Mouse (Mus musculus): ENCODE measurements around the gene Pdlim1. TPM values are rescaled to one million over a fixed set of nuclear protein-coding genes. Genes with fewer than 3 reads are reported as not detected.

The Pdlim1 gene
- total and polyA plus RNA-seq, 3 experiments = 0.05 TPM; not detected in 2

GRCm38 (mm10) chr19:40269526-40269925 lies 2.1 kb downstream of the Pdlim1 start:
- peaks cover 17% of the 10 kb centered on the region for H3K27me3 ChIP-seq (ENCODE audit: insufficient read depth, low read length)
- no peaks in the 10 kb centered on the region; the same call in 1 of the 2 replicates for H3K9me3 ChIP-seq (replicated peaks)
- TF ChIP-seq GATA2 (IDR thresholded peaks at IDR 0.05; ENCODE audit: borderline replicate concordance, low read depth, low read length) (no peak), GATA1 (IDR thresholded peaks at IDR 0.05; ENCODE audit: borderline replicate concordance, low read length) (no peak), CTCF (IDR thresholded peaks at IDR 0.05; ENCODE audit: low read depth, low read length) (no peak), TAL1 (conservative IDR thresholded peaks at IDR 0.05; ENCODE audit: low read depth, low read length) (no peak), POLR2AphosphoS5 (IDR thresholded peaks at IDR 0.05; ENCODE audit: insufficient replicate concordance, low read depth, low read length) (no peak)
- ATAC-seq (ENCODE audit: extremely low read depth, insufficient number of reproducible peaks, low FRiP score, poor library complexity, severe bottlenecking) = no peak
- H3K4me3 ChIP-seq (ENCODE audit: low read depth, low read length) = no peak overlapping the region
- no peak for DNase-seq (ENCODE audit: low spot score)
- 0 out of 2 replicates have a peak, but pooled peaks cover 4% of the 10 kb centered on the region for H3K4me1 ChIP-seq (ENCODE audit: insufficient read depth, low read depth, low read length)
- H3K36me3 ChIP-seq (replicated peaks) = no peaks in the 10 kb centered on the region

GRCm38 (mm10) chr19:40268493-40268892 lies 3.1 kb downstream of the Pdlim1 start:
- Histone ChIP-seq H3K4me3 (ENCODE audit: low read depth, low read length) (no peak overlapping the region), H3K27me3 (ENCODE audit: insufficient read depth, low read length) (peaks cover 17% of the 10 kb centered on the region), H3K36me3 (replicated peaks) (no peaks in the 10 kb centered on the region), H3K9me3 (replicated peaks) (no peaks in the 10 kb centered on the region; the same call in 1 of the 2 replicates), H3K4me1 (ENCODE audit: insufficient read depth, low read depth, low read length) (0 out of 2 replicates have a peak, but pooled peaks cover 4% of the 10 kb centered on the region)
- TF ChIP-seq GATA1 (IDR thresholded peaks at IDR 0.05; ENCODE audit: borderline replicate concordance, low read length) = no peak
- no peak for TF ChIP-seq CTCF (IDR thresholded peaks at IDR 0.05; ENCODE audit: low read depth, low read length)
- no peak for TF ChIP-seq TAL1 (conservative IDR thresholded peaks at IDR 0.05; ENCODE audit: low read depth, low read length)
- TF ChIP-seq POLR2AphosphoS5 (IDR thresholded peaks at IDR 0.05; ENCODE audit: insufficient replicate concordance, low read depth, low read length) = no peak
- no peak for TF ChIP-seq GATA2 (IDR thresholded peaks at IDR 0.05; ENCODE audit: borderline replicate concordance, low read depth, low read length)
- ATAC-seq (ENCODE audit: extremely low read depth, insufficient number of reproducible peaks, low FRiP score, poor library complexity, severe bottlenecking) (no peak), DNase-seq (ENCODE audit: low spot score) (no peak)

DNA sequence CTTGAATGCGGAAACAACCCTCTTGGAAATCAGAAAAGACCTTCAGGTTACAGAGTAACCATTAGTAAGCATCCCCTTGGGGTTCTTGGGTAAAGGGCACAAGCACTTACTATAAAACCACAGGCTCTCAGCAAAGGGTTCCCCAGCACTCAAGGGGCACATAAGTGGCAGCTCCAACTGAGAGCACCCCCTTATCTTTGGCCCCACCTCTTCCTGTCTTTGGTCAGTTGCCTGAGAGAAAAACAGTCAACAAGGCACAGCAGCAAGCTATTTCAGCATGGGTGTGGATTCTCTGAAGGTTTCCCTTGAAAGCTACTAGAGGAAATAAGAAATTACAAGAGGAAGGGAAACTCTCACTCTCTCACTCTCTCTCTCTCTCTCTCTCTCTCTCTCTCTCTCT lies 4.3 kb downstream of the Pdlim1 start:
- Histone ChIP-seq H3K27me3 (ENCODE audit: insufficient read depth, low read length) (peaks cover 12% of the 10 kb centered on the region; the same call in 1 of the 2 replicates), H3K4me3 (ENCODE audit: low read depth, low read length) (no peak overlapping the region), H3K36me3 (replicated peaks) (no peaks in the 10 kb centered on the region), H3K9me3 (replicated peaks) (no peaks in the 10 kb centered on the region; the same call in 1 of the 2 replicates), H3K4me1 (ENCODE audit: insufficient read depth, low read depth, low read length) (0 out of 2 replicates have a peak, but pooled peaks cover 4% of the 10 kb centered on the region)
- ATAC-seq (ENCODE audit: extremely low read depth, insufficient number of reproducible peaks, low FRiP score, poor library complexity, severe bottlenecking) = no peak
- DNase-seq (ENCODE audit: low spot score) = no peak
- TF ChIP-seq POLR2AphosphoS5 (IDR thresholded peaks at IDR 0.05; ENCODE audit: insufficient replicate concordance, low read depth, low read length) (no peak), GATA1 (IDR thresholded peaks at IDR 0.05; ENCODE audit: borderline replicate concordance, low read length) (no peak), GATA2 (IDR thresholded peaks at IDR 0.05; ENCODE audit: borderline replicate concordance, low read depth, low read length) (no peak), CTCF (IDR thresholded peaks at IDR 0.05; ENCODE audit: low read depth, low read length) (no peak), TAL1 (conservative IDR thresholded peaks at IDR 0.05; ENCODE audit: low read depth, low read length) (no peak)

DNA sequence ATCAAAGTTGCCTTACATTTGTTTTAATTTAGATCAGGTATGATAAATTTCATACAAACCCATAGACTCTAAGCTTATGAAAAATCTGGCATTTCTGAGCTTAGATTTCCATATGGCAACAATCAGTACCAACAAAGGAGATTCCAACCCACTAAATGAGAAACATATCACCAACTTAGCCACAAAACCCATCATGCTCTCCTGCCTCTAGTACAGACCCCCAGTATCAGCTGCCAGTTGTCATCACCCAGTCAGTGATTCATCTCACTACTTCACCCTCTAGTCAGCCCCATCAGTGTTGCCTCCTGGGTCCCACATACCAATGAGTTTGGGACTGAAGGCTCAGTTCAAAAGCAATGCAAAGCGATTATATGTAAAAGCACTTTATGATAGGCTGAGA lies 12.2 kb downstream of the Pdlim1 start:
- Histone ChIP-seq H3K36me3 (replicated peaks) (no peaks in the 10 kb centered on the region), H3K4me3 (ENCODE audit: low read depth, low read length) (no peak overlapping the region), H3K27me3 (ENCODE audit: insufficient read depth, low read length) (no peaks in the 10 kb centered on the region), H3K4me1 (ENCODE audit: insufficient read depth, low read depth, low read length) (no peaks in the 10 kb centered on the region), H3K9me3 (replicated peaks) (no peaks in the 10 kb centered on the region)
- no peak for TF ChIP-seq GATA1 (IDR thresholded peaks at IDR 0.05; ENCODE audit: borderline replicate concordance, low read length)
- TF ChIP-seq POLR2AphosphoS5 (IDR thresholded peaks at IDR 0.05; ENCODE audit: insufficient replicate concordance, low read depth, low read length) = no peak
- no peak for TF ChIP-seq TAL1 (conservative IDR thresholded peaks at IDR 0.05; ENCODE audit: low read depth, low read length)
- no peak for TF ChIP-seq GATA2 (IDR thresholded peaks at IDR 0.05; ENCODE audit: borderline replicate concordance, low read depth, low read length)
- no peak for TF ChIP-seq CTCF (IDR thresholded peaks at IDR 0.05; ENCODE audit: low read depth, low read length)
- DNase-seq (ENCODE audit: low spot score) = no peak
- ATAC-seq (ENCODE audit: extremely low read depth, insufficient number of reproducible peaks, low FRiP score, poor library complexity, severe bottlenecking) = no peak

DNA sequence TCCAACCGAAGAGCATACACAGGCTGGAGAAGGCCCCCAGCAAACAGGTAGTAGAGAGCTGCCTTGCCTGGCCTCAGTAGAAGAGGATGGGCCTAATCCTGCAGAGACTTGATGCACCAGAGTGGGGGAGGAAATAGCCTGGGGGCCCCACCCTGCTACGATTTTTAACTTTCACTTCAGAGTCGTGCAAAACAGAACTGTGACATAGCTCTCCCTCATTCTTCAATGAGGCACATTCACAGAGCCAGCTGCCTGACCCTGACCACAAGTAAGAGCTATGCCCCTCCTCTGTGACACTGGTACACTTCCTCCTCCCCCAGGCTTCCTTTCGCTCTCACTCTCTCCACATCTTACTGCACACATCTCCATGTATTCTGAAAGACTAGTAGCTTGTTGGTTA lies 14.2 kb downstream of the Pdlim1 start:
- TF ChIP-seq GATA1 (IDR thresholded peaks at IDR 0.05; ENCODE audit: borderline replicate concordance, low read length) (no peak), TAL1 (conservative IDR thresholded peaks at IDR 0.05; ENCODE audit: low read depth, low read length) (no peak), CTCF (IDR thresholded peaks at IDR 0.05; ENCODE audit: low read depth, low read length) (no peak), GATA2 (IDR thresholded peaks at IDR 0.05; ENCODE audit: borderline replicate concordance, low read depth, low read length) (no peak)
- Histone ChIP-seq H3K9me3 (replicated peaks) (no peaks in the 10 kb centered on the region), H3K4me1 (ENCODE audit: insufficient read depth, low read depth, low read length) (no peaks in the 10 kb centered on the region), H3K4me3 (ENCODE audit: low read depth, low read length) (no peak overlapping the region), H3K27me3 (ENCODE audit: insufficient read depth, low read length) (no peaks in the 10 kb centered on the region), H3K36me3 (replicated peaks) (no peaks in the 10 kb centered on the region)
- DNase-seq (ENCODE audit: low spot score) (no peak), ATAC-seq (ENCODE audit: extremely low read depth, insufficient number of reproducible peaks, low FRiP score, poor library complexity, severe bottlenecking) (no peak)

DNA sequence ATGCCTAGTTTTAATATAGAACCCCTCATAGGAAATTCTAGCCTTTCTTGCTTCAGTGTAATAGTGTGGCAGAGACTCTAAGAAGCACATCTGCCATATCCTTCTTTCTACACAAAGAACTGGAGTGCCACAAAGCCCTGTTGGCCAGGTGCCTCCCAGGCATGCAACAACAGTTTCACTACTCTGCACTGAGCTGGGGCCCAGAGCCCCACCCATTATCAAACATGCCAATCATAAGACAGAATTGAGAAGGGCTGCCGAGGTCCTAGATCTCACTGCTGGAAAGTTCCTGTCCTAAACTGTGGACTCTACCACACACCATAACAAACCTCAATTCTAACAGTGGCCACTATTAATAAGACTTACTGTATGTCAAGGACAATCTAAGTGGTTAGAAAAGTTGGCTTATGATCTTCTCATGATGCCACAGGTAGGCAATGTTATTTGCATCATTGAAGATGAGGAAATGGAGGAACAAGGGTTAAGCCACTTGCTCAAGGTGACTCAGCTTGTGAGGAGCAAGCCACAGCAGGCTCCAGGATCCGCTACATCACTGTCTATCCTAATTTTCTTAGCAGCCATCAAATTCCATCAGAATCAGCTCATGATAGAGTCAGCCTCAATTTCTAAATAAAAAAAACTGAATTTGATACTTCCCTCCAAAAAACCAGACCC lies 15.1 kb downstream of the Pdlim1 start:
- no peak overlapping the region for H3K4me3 ChIP-seq (ENCODE audit: low read depth, low read length)
- H3K36me3 ChIP-seq (replicated peaks) = no peaks in the 10 kb centered on the region
- no peaks in the 10 kb centered on the region for H3K27me3 ChIP-seq (ENCODE audit: insufficient read depth, low read length)
- no peaks in the 10 kb centered on the region for H3K9me3 ChIP-seq (replicated peaks)
- ATAC-seq (ENCODE audit: extremely low read depth, insufficient number of reproducible peaks, low FRiP score, poor library complexity, severe bottlenecking) (no peak), DNase-seq (ENCODE audit: low spot score) (no peak)
- no peaks in the 10 kb centered on the region for H3K4me1 ChIP-seq (ENCODE audit: insufficient read depth, low read depth, low read length)
- no peak for TF ChIP-seq GATA1 (IDR thresholded peaks at IDR 0.05; ENCODE audit: borderline replicate concordance, low read length)
- TF ChIP-seq TAL1 (conservative IDR thresholded peaks at IDR 0.05; ENCODE audit: low read depth, low read length) = no peak
- TF ChIP-seq GATA2 (IDR thresholded peaks at IDR 0.05; ENCODE audit: borderline replicate concordance, low read depth, low read length) = no peak
- TF ChIP-seq CTCF (IDR thresholded peaks at IDR 0.05; ENCODE audit: low read depth, low read length) = no peak
- TF ChIP-seq POLR2AphosphoS5 (IDR thresholded peaks at IDR 0.05; ENCODE audit: insufficient replicate concordance, low read depth, low read length) = no peak

Measured in G1E (cell line).